Mouse (Mus musculus): ENCODE data around the gene Rnf113a2.

Rnf113a2 gene

GRCm38 (mm10) chr12:84416834-84417604 is at the start of gene Rnf113a2:
Gene Rnf113a2 (plus strand): TSS chr12:84417196.
- peak; percentile 96 for DNase-seq (ENCODE audit: low read depth, low spot score)

GRCm38 (mm10) chr12:84371647-84372046 is 45.3 kb upstream of the Rnf113a2 start:
- no peak for DNase-seq (ENCODE audit: low read depth, low spot score)

GRCm38 (mm10) chr12:84373831-84374481 is 43.0 kb upstream of the Rnf113a2 start:
- no peak for DNase-seq (ENCODE audit: low read depth, low spot score)

GRCm38 (mm10) chr12:84382369-84382768 is 34.6 kb upstream of the Rnf113a2 start:
- no peak for DNase-seq (ENCODE audit: low read depth, low spot score)

- DNase-seq (ENCODE audit: low read depth, low spot score): no peak
These were observed 32.3 kb upstream of the Rnf113a2 start for GRCm38 (mm10) chr12:84384644-84385081.

GRCm38 (mm10) chr12:84385408-84385807 is 31.6 kb upstream of the Rnf113a2 start:
- DNase-seq (ENCODE audit: low read depth, low spot score): no peak

- DNase-seq (ENCODE audit: low read depth, low spot score): no peak
These were observed 28.9 kb upstream of the Rnf113a2 start for GRCm38 (mm10) chr12:84388097-84388496.

GRCm38 (mm10) chr12:84388774-84389400 is 28.1 kb upstream of the Rnf113a2 start:
- peak; percentile 53 for DNase-seq (ENCODE audit: low read depth, low spot score)

GRCm38 (mm10) chr12:84390336-84390735 is 26.7 kb upstream of the Rnf113a2 start:
- DNase-seq (ENCODE audit: low read depth, low spot score): no peak

- DNase-seq (ENCODE audit: low read depth, low spot score): no peak
These were observed 24.3 kb upstream of the Rnf113a2 start for GRCm38 (mm10) chr12:84392681-84393080.

GRCm38 (mm10) chr12:84393847-84394246 is 23.1 kb upstream of the Rnf113a2 start:
- DNase-seq (ENCODE audit: low read depth, low spot score): no peak

- DNase-seq (ENCODE audit: low read depth, low spot score): no peak
These were observed 19.9 kb upstream of the Rnf113a2 start for GRCm38 (mm10) chr12:84396947-84397679.

- DNase-seq (ENCODE audit: low read depth, low spot score): no peak
These were observed 19.3 kb upstream of the Rnf113a2 start for GRCm38 (mm10) chr12:84397685-84398084.

- DNase-seq (ENCODE audit: low read depth, low spot score): no peak
These were observed 18.4 kb upstream of the Rnf113a2 start for GRCm38 (mm10) chr12:84398629-84399028.

GRCm38 (mm10) chr12:84399135-84399534 is 17.9 kb upstream of the Rnf113a2 start:
- no peak for DNase-seq (ENCODE audit: low read depth, low spot score)

- DNase-seq (ENCODE audit: low read depth, low spot score): no peak
These were observed 17.3 kb upstream of the Rnf113a2 start for GRCm38 (mm10) chr12:84399663-84400062.

- DNase-seq (ENCODE audit: low read depth, low spot score): no peak
These were observed 16.9 kb upstream of the Rnf113a2 start for GRCm38 (mm10) chr12:84400068-84400467.

GRCm38 (mm10) chr12:84400653-84401052 is 16.3 kb upstream of the Rnf113a2 start:
- no peak for DNase-seq (ENCODE audit: low read depth, low spot score)

- no peak for DNase-seq (ENCODE audit: low read depth, low spot score)
These were observed 14.1 kb upstream of the Rnf113a2 start for GRCm38 (mm10) chr12:84402923-84403322.

- DNase-seq (ENCODE audit: low read depth, low spot score): no peak
These were observed 12.5 kb upstream of the Rnf113a2 start for GRCm38 (mm10) chr12:84404541-84404940.

GRCm38 (mm10) chr12:84407259-84407658 is 9.7 kb upstream of the Rnf113a2 start:
- peak; percentile 56 for DNase-seq (ENCODE audit: low read depth, low spot score)
